Mouse (Mus musculus): Measurements from ENCODE around the gene Tifa.
A peak's percentile ranks its signal among the peaks of the same experiment; 100 is the strongest.

The Tifa gene

GRCm38 (mm10) chr3:127830183-127830582 is 40.6 kb downstream of the Tifa start:
- no peak for DNase-seq

- no peak for DNase-seq
Measured at GRCm38 (mm10) chr3:127831079-127831478, 41.5 kb downstream of the Tifa start.

- no peak for DNase-seq
Measured at GRCm38 (mm10) chr3:127834040-127834439, 44.4 kb downstream of the Tifa start.

- no peak for DNase-seq
Measured at GRCm38 (mm10) chr3:127835594-127835993, 46.0 kb downstream of the Tifa start.

GRCm38 (mm10) chr3:127836798-127837153 is 47.2 kb downstream of the Tifa start:
- no peak for DNase-seq

GRCm38 (mm10) chr3:127837154-127837865 is 47.7 kb downstream of the Tifa start, which contains the start of gene Ap1ar:
Ap1ar (minus strand) TSS chr3:127837523.
- peak; percentile 96 for DNase-seq

- DNase-seq = no peak
Measured at GRCm38 (mm10) chr3:127837972-127838644, 48.5 kb downstream of the Tifa start.

GRCm38 (mm10) chr3:127841926-127842325 is 52.3 kb downstream of the Tifa start:
- DNase-seq = no peak

GRCm38 (mm10) chr3:127843324-127843940 is 53.8 kb downstream of the Tifa start:
- DNase-seq = no peak

GRCm38 (mm10) chr3:127843941-127844327 is 54.3 kb downstream of the Tifa start:
- no peak for DNase-seq

GRCm38 (mm10) chr3:127848088-127848808 is 58.6 kb downstream of the Tifa start:
- no peak for DNase-seq

- no peak for DNase-seq
Measured at GRCm38 (mm10) chr3:127849922-127850321, 60.3 kb downstream of the Tifa start.

GRCm38 (mm10) chr3:127850776-127851646 is 61.4 kb downstream of the Tifa start:
- DNase-seq = no peak

- no peak for DNase-seq
Measured at GRCm38 (mm10) chr3:127852722-127853121, 63.1 kb downstream of the Tifa start.

- peak; percentile 69 for DNase-seq
Measured at GRCm38 (mm10) chr3:127853431-127854206, 64.0 kb downstream of the Tifa start.

GRCm38 (mm10) chr3:127861340-127861739 is 71.7 kb downstream of the Tifa start:
- DNase-seq = no peak

- no peak for DNase-seq
Measured at GRCm38 (mm10) chr3:127862479-127862878, 72.9 kb downstream of the Tifa start.

GRCm38 (mm10) chr3:127863571-127863970 is 74.0 kb downstream of the Tifa start:
- no peak for DNase-seq

- DNase-seq = no peak
Measured at GRCm38 (mm10) chr3:127864242-127864641, 74.6 kb downstream of the Tifa start.

- DNase-seq = no peak
Measured at GRCm38 (mm10) chr3:127868046-127868758, 78.6 kb downstream of the Tifa start.

GRCm38 (mm10) chr3:127868880-127869279 is 79.3 kb downstream of the Tifa start:
- no peak for DNase-seq

Measured in right cerebral cortex, postnatal 14 days (tissue).